Mouse (Mus musculus) midbrain, postnatal 0 days (tissue): ENCODE measurements around the gene Vldlr. TPM values are rescaled to one million over a fixed set of nuclear protein-coding genes. Genes with fewer than 3 reads are reported as not detected.

ENCODE experiments used
- ATAC-seq: fragments of 200-750 bp; cut with Nextera tagmentation; 2 replicates; pipeline ENCODE4 v1.8.0; 2017; ENCODE audit warnings: moderate number of reproducible peaks, mild to moderate bottlenecking, moderate TSS enrichment, moderate library complexity; ENCODE audit not compliant: low FRiP score
- DNase-seq: peaks from one replicate; pipeline ENCODE4 v3.0.0-alpha.2; 2015; ENCODE audit warnings: low spot score
- H3K27ac ChIP-seq: fragments of 300-500 bp; sonication (generic); 2 replicates; pipeline ENCODE4 v1.5.1; 2014; ENCODE audit warnings: low read depth, mild to moderate bottlenecking, low read length, mixed read lengths
- H3K27me3 ChIP-seq: fragments of 300-500 bp; sonication (generic); 2 replicates; pipeline ENCODE4 v1.6.1; 2014; ENCODE audit warnings: low read length, control low read depth, mixed read lengths; ENCODE audit not compliant: insufficient read depth
- H3K36me3 ChIP-seq: fragments of 300-500 bp; sonication (generic); 2 replicates; pipeline ENCODE4 v1.6.1; 2014; ENCODE audit warnings: low read length, control low read depth, mixed read lengths; ENCODE audit not compliant: insufficient read depth
- H3K4me1 ChIP-seq: fragments of 300-500 bp; sonication (generic); 2 replicates; pipeline ENCODE4 v1.6.1; 2014; ENCODE audit warnings: mild to moderate bottlenecking, control low read depth, antibody characterized with exemption, low read length, mixed read lengths; ENCODE audit not compliant: insufficient read depth
- H3K4me2 ChIP-seq: fragments of 300-500 bp; sonication (generic); 2 replicates; pipeline ENCODE4 v1.6.1; 2014; ENCODE audit warnings: low read depth, mild to moderate bottlenecking, low read length, mixed read lengths; ENCODE audit not compliant: poor library complexity, severe bottlenecking
- H3K4me3 ChIP-seq: fragments of 300-500 bp; sonication (generic); 2 replicates; pipeline ENCODE4 v1.5.1; 2014; ENCODE audit warnings: low read depth, mild to moderate bottlenecking, low read length, moderate library complexity
- H3K9ac ChIP-seq: fragments of 300-500 bp; sonication (generic); replicated peaks from 2 replicates; pipeline ENCODE4 v1.6.1; 2014; ENCODE audit warnings: mild to moderate bottlenecking, low read length, moderate library complexity, mixed read lengths; ENCODE audit not compliant: poor library complexity, severe bottlenecking
- H3K9me3 ChIP-seq: fragments of 300-500 bp; sonication (generic); 2 replicates; pipeline ENCODE4 v1.6.1; 2016; ENCODE audit warnings: low read length, control low read depth
- CTCF ChIP-seq: IDR thresholded peaks from 2 replicates; pipeline ENCODE4 v1.5.1; 2016; ENCODE audit warnings: antibody characterized with exemption, mild to moderate bottlenecking
- WGBS: fragments of 180-500 bp; shearing (Covaris S2); extraction: QIAGEN DNeasy Blood & Tissue Kit; methylation state at CpG from one replicate; pipeline ENCODE4 v1.1.7; 2014; 5-methylcytosine and 5-hydroxymethylcytosine counted together
- polyA plus RNA-seq: library from polyadenylated mRNA; unstranded; fragments of >200 nt; fragmentation: Nextera tagmentation; extraction: Ambion mirVana; gene quantifications from 2 replicates; pipeline ENCODE4 v1.2.1, GENCODE M21; 2015
- total RNA-seq: library from RNA; depleted of rRNA; stranded (reverse); fragments of >200 nt; gene quantifications from 2 replicates; pipeline ENCODE4 v1.2.3, GENCODE M21; 2014; rRNA removed

Gene Vldlr
- total and polyA plus RNA-seq, 2 experiments from 2014 or later = 35.9 to 49.0 TPM

DNA sequence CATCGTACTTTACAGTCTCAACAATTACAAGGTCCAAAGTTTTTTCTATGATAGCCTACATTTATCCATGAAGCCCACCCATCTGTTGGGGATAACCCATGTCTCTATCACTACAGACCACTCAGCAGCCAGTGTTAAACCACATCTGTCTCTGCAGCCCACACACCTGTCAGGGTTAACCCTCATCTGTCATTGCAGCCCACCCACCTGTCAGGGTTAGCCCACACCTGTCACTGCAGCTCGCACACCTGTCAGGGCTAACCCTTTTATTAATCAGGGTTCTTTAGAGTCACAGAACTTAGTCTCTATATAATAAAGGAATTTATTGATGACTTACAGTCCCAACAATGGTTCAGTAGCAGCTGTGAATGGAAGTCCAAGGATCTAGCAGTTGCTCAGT is 62.9 kb downstream of the Vldlr start:
- no peak overlapping the region for H3K27ac ChIP-seq
- H3K27me3 ChIP-seq = no peaks in the 10 kb centered on the region
- H3K4me1 ChIP-seq = no peaks in the 10 kb centered on the region
- H3K9me3 ChIP-seq = no peaks in the 10 kb centered on the region
- no peak for DNase-seq
- no peak for ATAC-seq
- no peak overlapping the region for H3K4me3 ChIP-seq
- H3K9ac ChIP-seq = no peak overlapping the region
- H3K4me2 ChIP-seq = no peak overlapping the region
- TF ChIP-seq CTCF = no peak
- 96% methylated on average over 2 of the region's 2 CpGs for WGBS
- H3K36me3 ChIP-seq = no peaks in the 10 kb centered on the region

Other genes with a start within 250 kb of the Vldlr start
- gene Kcnv2, start 106.1 kb downstream of the Vldlr start, total RNA-seq = 0.14 and 0.55 TPM in 2 replicates
- 0.06 TPM in 1 of 2 replicates, not detected in the other for gene Kcnv2, start 106.1 kb downstream of the Vldlr start, polyA plus RNA-seq
- gene Pum3, start 213.3 kb downstream of the Vldlr start, total RNA-seq = 19.8 and 24.8 TPM in 2 replicates
- 44.1 and 56.9 TPM in 2 replicates for gene Pum3, start 213.3 kb downstream of the Vldlr start, polyA plus RNA-seq